Mouse (Mus musculus) heart, embryonic 14.5 days (tissue): ENCODE results near the gene Zbtb6. TPM values are rescaled to one million over a fixed set of nuclear protein-coding genes. Genes with fewer than 3 reads are reported as not detected.

ENCODE experiments used
- ATAC-seq: fragments of 200-750 bp; cut with Nextera tagmentation; 2 replicates; pipeline ENCODE4 v1.8.0; 2017; ENCODE audit warnings: low read depth, moderate TSS enrichment; ENCODE audit not compliant: insufficient number of reproducible peaks, insufficient read depth, low FRiP score
- H3K27ac ChIP-seq, 2 experiments: fragments of 200-500 bp in 1 of 2; fragments of 300-500 bp in 1 of 2; sonication (generic) in 1 of 2; replicated peaks in 1 of 2; 2 replicates each; pipeline ENCODE4 v1.5.1; 2012 to 2014; ENCODE audit warnings: low read depth in 2 of 2, low read length in 2 of 2, control low read depth in 1 of 2, mild to moderate bottlenecking in 1 of 2, mixed read lengths in 1 of 2; ENCODE audit not compliant: control insufficient read depth in 1 of 2, insufficient read depth in 1 of 2
- H3K27me3 ChIP-seq: fragments of 300-500 bp; sonication (generic); 2 replicates; pipeline ENCODE4 v1.6.1; 2014; ENCODE audit warnings: mild to moderate bottlenecking, low read length, control low read depth; ENCODE audit not compliant: control insufficient read depth, insufficient read depth
- H3K36me3 ChIP-seq: fragments of 300-500 bp; sonication (generic); 2 replicates; pipeline ENCODE4 v1.6.1; 2014; ENCODE audit warnings: mild to moderate bottlenecking, control low read depth, low read length, mixed read lengths; ENCODE audit not compliant: control insufficient read depth, insufficient read depth
- H3K4me1 ChIP-seq, 2 experiments: fragments of 200-500 bp in 1 of 2; fragments of 300-500 bp in 1 of 2; sonication (generic) in 1 of 2; 2 replicates each; pipeline ENCODE4 v1.6.1; 2012 to 2014; ENCODE audit warnings: low read length in 2 of 2, control low read depth in 1 of 2, mixed read lengths in 1 of 2; ENCODE audit not compliant: control insufficient read depth in 2 of 2, insufficient read depth in 2 of 2
- H3K4me2 ChIP-seq: fragments of 300-500 bp; sonication (generic); 2 replicates; pipeline ENCODE4 v1.6.1; 2014; ENCODE audit warnings: mild to moderate bottlenecking, low read length
- H3K4me3 ChIP-seq, 2 experiments: fragments of 200-500 bp in 1 of 2; fragments of 300-500 bp in 1 of 2; sonication (generic) in 1 of 2; 2 replicates each; pipeline ENCODE4 v1.5.1; 2012 to 2014; ENCODE audit warnings: low read length in 2 of 2, mild to moderate bottlenecking in 2 of 2, control low read depth in 1 of 2, low read depth in 1 of 2, moderate library complexity in 1 of 2; ENCODE audit not compliant: control insufficient read depth in 1 of 2, insufficient read depth in 1 of 2
- H3K9ac ChIP-seq: fragments of 300-500 bp; sonication (generic); 2 replicates; pipeline ENCODE4 v1.6.1; 2014; ENCODE audit warnings: mild to moderate bottlenecking, low read length
- H3K9me3 ChIP-seq: fragments of 300-500 bp; sonication (generic); 2 replicates; pipeline ENCODE4 v1.6.1; 2016; ENCODE audit warnings: low read length, control low read depth; ENCODE audit not compliant: control insufficient read depth
- WGBS: fragments of 180-500 bp; shearing (Covaris S2); extraction: QIAGEN DNeasy Blood & Tissue Kit; methylation state at CpG from one replicate; pipeline ENCODE4 v1.1.7; 2014; 5-methylcytosine and 5-hydroxymethylcytosine counted together
- polyA plus RNA-seq: library from polyadenylated mRNA; unstranded; fragments of >200 nt; fragmentation: Nextera tagmentation; extraction: Ambion mirVana; gene quantifications from 2 replicates; pipeline ENCODE4 v1.2.1, GENCODE M21; 2014

Zbtb6 gene
- polyA plus RNA-seq, 1 experiment from 2014 or later, result 2.9 TPM

GRCm38 (mm10) chr2:37466266-37466665 is 23.3 kb upstream of the Zbtb6 start:
- 87% methylated on average over 4 of the region's 4 CpGs for WGBS
- H3K36me3 ChIP-seq, result peaks cover 13% of the 10 kb centered on the region
- ATAC-seq, result no peak

GRCm38 (mm10) chr2:37460707-37461106 is 17.7 kb upstream of the Zbtb6 start:
- no peak for ATAC-seq
- Histone ChIP-seq H3K36me3 (no peaks in the 10 kb centered on the region), H3K27ac (no peak overlapping the region), H3K4me1 (no peaks in the 10 kb centered on the region), H3K4me2 (no peak overlapping the region), H3K9ac (no peak overlapping the region), H3K9me3 (no peaks in the 10 kb centered on the region), H3K27me3 (no peaks in the 10 kb centered on the region), H3K4me3 (no peak overlapping the region)
- WGBS, result 96% methylated on average over 4 of the region's 4 CpGs

More at GRCm38 (mm10) chr2:37466266-37466665, 23.3 kb upstream of the Zbtb6 start:
- no peak overlapping the region for H3K4me3 ChIP-seq
- no peak overlapping the region for H3K27ac ChIP-seq
- no peaks in the 10 kb centered on the region for H3K9me3 ChIP-seq
- no peak overlapping the region for H3K9ac ChIP-seq
- H3K4me2 ChIP-seq, result no peak overlapping the region
- H3K27me3 ChIP-seq, result no peaks in the 10 kb centered on the region
- no peaks in the 10 kb centered on the region for H3K4me1 ChIP-seq

GRCm38 (mm10) chr2:37452376-37452760 is 9.4 kb upstream of the Zbtb6 start:
- under 1% methylated on average over 23 of the region's 24 CpGs for WGBS

GRCm38 (mm10) chr2:37451667-37452375 is 8.8 kb upstream of the Zbtb6 start:
- peak overlapping the region; percentile 76 to 92 for H3K4me3 ChIP-seq
- no peaks in the 10 kb centered on the region for H3K36me3 ChIP-seq
- H3K27ac ChIP-seq, result peak overlapping the region; percentile 76 to 78
- 9% methylated on average over 34 of the region's 44 CpGs for WGBS
- H3K9me3 ChIP-seq, result no peaks in the 10 kb centered on the region
- H3K4me1 ChIP-seq, result peaks cover 0 to 6% of the 10 kb centered on the region in 2 experiments; a peak in 2 of 4 replicates
- peak; percentile 97 for ATAC-seq
- H3K27me3 ChIP-seq, result no peaks in the 10 kb centered on the region
- H3K4me2 ChIP-seq, result peak overlapping the region; percentile 63
- H3K9ac ChIP-seq, result peak overlapping the region; percentile 91

More at GRCm38 (mm10) chr2:37452376-37452760, 9.4 kb upstream of the Zbtb6 start:
- peak overlapping the region; percentile 52 to 68; a peak in 3 of 4 replicates for H3K27ac ChIP-seq
- peak overlapping the region; percentile 91 for H3K9ac ChIP-seq
- H3K27me3 ChIP-seq, result no peaks in the 10 kb centered on the region
- peak overlapping the region; percentile 76 to 92 for H3K4me3 ChIP-seq
- peak overlapping the region; percentile 63 for H3K4me2 ChIP-seq
- H3K9me3 ChIP-seq, result no peaks in the 10 kb centered on the region
- H3K4me1 ChIP-seq, result peaks cover 0 to 6% of the 10 kb centered on the region in 2 experiments; a peak in 2 of 4 replicates
- ATAC-seq, result peak; percentile 78
- H3K36me3 ChIP-seq, result no peaks in the 10 kb centered on the region

GRCm38 (mm10) chr2:37431609-37432008 is 11.4 kb downstream of the Zbtb6 start:
- 36% methylated on average over 7 of the region's 7 CpGs for WGBS
- peak overlapping the region; percentile 88 for H3K9ac ChIP-seq
- peaks cover 0 to 11% of the 10 kb centered on the region in 2 experiments; a peak in 2 of 4 replicates for H3K4me1 ChIP-seq
- H3K27me3 ChIP-seq, result no peaks in the 10 kb centered on the region
- peak overlapping the region; percentile 95 for H3K4me2 ChIP-seq
- H3K4me3 ChIP-seq, result peak overlapping the region; percentile 22 to 86; a peak in 3 of 4 replicates
- ATAC-seq, result no peak
- H3K36me3 ChIP-seq, result peaks cover 39% of the 10 kb centered on the region
- H3K9me3 ChIP-seq, result no peaks in the 10 kb centered on the region
- H3K27ac ChIP-seq, result peak overlapping the region in 1 of 2 experiments; percentile 88; a peak in 2 of 4 replicates

GRCm38 (mm10) chr2:37430593-37431464 is 12.1 kb downstream of the Zbtb6 start:
- peak overlapping the region; percentile 86 to 88 for H3K27ac ChIP-seq
- peak overlapping the region; percentile 84 to 86 for H3K4me3 ChIP-seq
- H3K9me3 ChIP-seq, result no peaks in the 10 kb centered on the region
- WGBS, result under 1% methylated on average over 38 of the region's 38 CpGs
- H3K27me3 ChIP-seq, result no peaks in the 10 kb centered on the region
- peaks cover 0 to 11% of the 10 kb centered on the region in 2 experiments; a peak in 2 of 4 replicates for H3K4me1 ChIP-seq
- H3K4me2 ChIP-seq, result peak overlapping the region; percentile 95
- H3K9ac ChIP-seq, result peak overlapping the region; percentile 88
- peak; percentile 89 for ATAC-seq
- peaks cover 33% of the 10 kb centered on the region for H3K36me3 ChIP-seq

- ATAC-seq, result no peak
- 58% methylated on average over 3 of the region's 3 CpGs for WGBS
- Histone ChIP-seq H3K36me3 (peaks cover 23% of the 10 kb centered on the region), H3K9ac (no peak overlapping the region), H3K4me3 (no peak overlapping the region), H3K4me1 (peaks cover 0 to 12% of the 10 kb centered on the region in 2 experiments; a peak in 2 of 4 replicates), H3K27me3 (no peaks in the 10 kb centered on the region), H3K9me3 (no peaks in the 10 kb centered on the region), H3K27ac (no peak overlapping the region), H3K4me2 (no peak overlapping the region)
These were observed 19.3 kb downstream of the Zbtb6 start for GRCm38 (mm10) chr2:37423671-37424070.
